Mouse (Mus musculus) heart, adult 9 months (tissue): ENCODE measurements around the gene Mrpl10.
A peak's percentile ranks its signal among the peaks of the same experiment; 100 is the strongest.

ENCODE experiments used
- DNase-seq, 2 experiments: peaks; one replicate each; pipeline ENCODE4 v3.0.0; 2022; ENCODE audit warnings: low spot score in 2 of 2

The Mrpl10 gene

DNA sequence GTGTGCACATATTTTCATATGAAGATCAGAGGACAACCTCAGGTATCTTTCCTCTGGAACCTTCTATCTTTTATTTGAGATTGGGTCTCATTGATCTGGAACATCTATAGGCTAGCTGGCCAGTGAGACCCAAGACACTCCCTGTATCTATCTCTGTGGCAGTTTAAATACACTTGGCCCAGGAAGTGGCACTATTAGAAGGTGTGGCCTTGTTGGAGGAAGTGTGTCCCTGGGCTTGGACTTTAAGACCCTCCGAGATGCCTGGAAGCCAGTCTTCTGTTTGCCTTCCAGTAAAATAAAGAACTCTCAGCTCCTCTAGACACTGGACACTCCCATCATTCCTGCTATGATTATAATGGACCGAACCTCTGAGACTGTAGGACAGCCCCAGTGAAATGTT lies 28.4 kb downstream of the Mrpl10 start:
- no peak for DNase-seq

DNA sequence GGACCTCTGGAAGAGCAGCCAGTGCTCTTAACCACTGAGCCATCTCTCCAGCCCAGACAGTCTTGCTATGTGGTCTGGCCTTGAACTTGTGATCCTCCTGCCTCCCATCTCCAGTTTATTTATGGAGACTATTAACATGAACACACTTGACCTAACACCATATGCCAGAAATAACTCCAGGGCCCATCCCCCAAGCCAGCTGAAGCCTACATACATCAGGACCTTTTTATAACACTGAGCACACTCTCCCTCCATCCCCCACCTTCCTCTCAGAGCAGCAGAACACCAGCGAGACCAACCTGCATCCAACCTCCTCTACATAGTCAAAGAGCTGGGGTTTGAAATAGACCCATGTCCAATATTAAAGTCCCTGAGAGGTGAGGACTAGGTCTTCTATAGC lies 29.8 kb downstream of the Mrpl10 start:
- DNase-seq = peak; percentile 23 to 25

DNA sequence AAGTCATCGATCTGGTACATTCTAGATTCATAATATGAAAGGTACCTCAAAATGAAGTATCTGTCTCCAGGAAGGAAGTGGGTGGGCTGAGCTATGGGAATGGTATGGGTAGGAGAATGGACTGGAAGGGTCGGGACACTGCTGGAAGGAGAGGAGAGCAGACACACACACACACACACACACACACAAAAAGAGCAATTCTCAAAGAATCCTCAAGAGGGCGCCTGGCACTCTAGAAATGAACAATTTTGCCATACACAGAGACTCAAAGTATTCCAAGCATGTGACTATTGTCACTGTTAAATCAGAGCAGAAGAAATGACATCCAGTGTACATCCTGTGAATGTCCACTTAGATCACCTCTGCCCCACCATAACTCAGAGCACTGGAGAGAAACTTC lies 31.2 kb downstream of the Mrpl10 start:
- peak in 1 of 2 experiments; percentile 27 for DNase-seq

DNA sequence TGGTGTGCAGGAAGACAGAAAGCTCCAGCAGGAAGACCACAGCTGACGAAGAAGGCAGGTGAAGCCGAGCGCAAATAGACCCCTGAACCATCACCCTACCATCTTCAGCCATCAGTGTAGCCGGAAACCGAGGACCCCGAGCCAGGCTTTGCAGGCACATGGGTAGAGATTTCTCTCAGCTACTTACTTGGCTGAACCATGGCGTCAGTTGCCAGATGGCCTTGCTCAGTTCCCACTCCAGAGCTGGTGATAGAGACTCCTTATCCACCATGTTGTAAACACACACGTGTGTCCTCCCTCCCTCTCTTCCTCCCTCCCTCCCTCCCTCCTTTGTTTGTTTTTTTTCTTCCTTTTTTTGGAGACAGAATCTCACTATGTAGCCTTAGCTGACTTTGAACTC lies 32.9 kb downstream of the Mrpl10 start:
- no peak for DNase-seq

DNA sequence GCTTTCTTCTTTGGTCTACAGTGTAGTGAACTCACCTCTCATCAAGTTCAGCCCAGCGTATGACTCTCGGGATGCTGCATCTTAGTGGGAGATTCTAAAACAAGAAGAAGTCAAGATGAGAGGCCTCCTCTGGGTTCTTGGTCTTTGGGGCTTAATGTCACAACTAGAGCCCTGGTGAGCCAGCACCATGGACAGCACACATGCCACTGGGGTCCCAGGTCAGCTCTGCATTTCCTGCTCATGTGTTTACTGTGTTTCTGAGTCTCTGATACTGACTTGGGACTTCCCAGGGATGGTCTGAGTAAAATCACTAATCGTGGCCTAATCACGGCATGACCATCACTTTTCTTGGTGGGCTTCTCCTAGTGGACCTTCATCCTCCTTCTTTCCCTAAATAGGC lies 37.4 kb downstream of the Mrpl10 start:
- no peak for DNase-seq

DNA sequence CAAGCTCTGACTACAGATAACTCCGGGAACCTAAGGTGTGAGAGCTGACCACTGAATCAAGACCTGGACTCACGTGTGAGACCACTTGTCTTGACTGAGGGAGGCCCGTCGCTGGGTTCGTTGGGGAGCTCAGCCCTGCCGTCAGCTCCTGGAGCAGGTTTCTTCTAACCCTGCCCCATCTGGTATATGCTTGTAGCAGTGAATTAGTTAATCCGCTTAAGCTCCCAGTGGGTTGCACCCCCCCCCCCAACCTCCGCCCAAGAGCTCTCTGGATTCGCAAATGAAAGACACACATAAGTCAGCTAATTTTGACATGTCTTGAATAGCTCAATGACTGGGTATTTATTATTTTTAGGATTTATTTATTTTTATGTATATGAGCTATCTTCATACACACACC lies 38.9 kb downstream of the Mrpl10 start:
- no peak for DNase-seq

DNA sequence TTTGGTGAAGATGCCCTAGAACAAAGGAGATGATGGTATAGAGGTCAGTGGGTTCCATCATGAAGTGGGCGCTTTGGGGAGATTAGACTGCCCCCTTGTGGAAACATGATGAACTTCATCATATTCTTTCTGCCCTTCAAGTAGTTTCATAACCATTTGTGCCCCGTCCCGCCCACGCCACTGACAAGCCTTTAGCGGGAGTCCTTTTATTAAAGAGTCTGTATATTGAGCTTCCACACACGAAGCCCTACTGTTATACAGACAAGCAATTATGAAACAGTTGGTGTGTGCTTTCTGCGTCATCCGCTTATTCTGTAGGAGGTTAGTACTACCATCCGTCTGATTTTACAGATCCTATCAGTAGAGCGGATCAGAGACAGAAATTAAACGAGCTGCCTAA lies 41.6 kb downstream of the Mrpl10 start:
- DNase-seq = peak in 1 of 2 experiments; percentile 43

DNA sequence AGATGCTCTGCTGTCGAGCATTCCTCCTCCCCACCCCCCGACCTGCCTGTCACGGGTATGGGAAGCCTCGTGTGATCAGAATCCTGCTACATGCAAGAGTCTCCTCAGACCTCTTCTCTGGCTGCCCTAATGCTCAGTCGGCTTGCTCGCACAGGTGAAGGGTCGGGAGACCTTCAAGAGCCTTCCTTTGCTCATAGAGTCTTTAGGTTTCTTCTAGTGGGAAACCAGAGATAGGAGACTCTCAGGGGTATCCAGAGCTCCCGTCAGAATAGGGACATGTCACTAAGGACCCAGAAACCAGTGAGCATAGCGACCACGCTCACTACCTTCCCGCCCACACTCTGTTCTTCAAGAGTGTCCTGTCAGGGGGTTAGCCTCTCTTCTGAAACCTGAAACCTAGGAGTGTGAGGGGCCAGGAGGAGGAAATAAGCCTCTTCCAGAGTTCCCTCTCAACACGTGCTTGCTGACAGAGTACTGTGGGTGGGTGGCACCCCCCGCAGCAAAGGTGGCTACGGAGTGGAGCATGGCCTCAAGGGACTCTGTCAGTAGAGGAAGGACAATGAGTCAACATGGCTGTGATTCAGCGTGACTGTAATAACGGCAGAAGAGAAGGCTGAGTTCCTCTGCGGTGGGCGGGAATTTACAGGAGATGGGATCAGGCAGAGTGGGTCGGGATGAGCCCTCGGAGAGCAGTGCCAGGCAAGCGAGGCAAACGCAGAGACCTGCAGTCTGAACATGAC lies 42.2 kb downstream of the Mrpl10 start:
- no peak for DNase-seq

DNA sequence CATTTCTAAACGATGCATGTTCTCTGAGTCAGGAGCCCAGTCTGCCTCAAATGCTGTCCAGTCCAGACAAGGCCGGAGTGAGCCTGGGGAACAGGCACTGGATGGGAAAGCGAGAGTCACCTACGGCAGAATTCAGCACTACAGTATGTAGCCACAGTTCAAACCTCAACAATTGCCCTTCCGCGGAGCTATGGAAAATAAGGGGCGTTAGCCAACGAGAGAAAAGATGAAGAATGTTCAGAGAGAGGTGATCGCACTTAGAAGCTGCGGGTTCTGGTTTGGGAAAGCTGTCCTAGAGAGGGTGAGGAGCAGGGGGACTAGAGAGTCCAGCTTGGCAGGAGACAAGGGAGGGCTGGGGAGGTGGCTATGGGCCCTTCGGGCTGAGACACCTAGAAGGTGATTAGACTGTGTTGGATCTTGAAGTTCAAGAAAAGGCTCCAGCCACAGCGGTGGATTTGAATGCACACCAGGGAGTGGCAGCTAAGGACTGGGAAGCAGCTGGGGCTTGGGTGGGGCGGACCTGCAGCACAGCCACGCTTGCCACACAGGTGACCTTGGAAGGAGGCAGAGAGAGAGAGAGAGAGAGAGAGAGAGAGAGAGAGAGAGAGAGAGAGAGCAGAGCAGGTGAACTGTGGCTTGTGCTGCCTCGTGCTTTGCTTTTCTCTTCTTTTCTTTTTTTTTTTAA lies 43.6 kb downstream of the Mrpl10 start:
- DNase-seq = no peak

DNA sequence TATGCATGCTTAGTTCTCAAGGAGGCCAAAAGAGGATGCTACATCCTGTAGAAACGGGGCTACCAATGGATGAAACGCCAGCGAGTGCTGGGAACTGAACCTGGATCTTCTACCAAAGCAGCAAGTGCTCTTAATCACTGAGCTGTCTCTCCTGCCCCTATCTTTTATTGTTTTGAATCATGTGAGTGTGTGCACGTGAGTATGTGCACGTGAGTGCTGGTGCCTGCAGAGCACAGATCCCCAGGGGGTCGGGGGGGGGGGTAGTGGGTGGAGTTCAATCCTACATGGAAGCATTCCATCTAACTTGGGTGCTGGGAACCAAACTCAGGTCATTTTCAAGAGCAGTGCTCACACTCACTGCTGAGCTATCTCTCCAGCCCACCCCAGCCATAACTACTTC lies 45.0 kb downstream of the Mrpl10 start:
- DNase-seq = no peak

DNA sequence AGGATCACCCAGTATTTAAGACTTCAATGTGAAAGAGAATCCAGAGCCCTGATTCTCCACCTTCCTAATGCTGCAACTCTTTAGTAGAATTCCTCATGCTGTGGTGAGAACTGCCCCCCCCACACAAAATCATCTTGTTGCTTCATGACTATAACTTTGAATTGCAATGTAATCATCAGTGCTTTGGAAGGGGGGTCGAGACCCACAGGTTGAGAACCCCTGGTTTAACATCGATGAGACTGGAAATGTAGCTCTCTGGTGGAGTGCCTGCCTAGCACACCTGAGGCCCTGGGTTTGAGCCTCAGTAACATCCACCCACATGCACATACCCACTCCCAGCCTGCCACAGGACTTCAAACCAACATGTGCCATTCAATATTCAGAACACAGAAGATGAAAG lies 53.2 kb downstream of the Mrpl10 start:
- no peak for DNase-seq

DNA sequence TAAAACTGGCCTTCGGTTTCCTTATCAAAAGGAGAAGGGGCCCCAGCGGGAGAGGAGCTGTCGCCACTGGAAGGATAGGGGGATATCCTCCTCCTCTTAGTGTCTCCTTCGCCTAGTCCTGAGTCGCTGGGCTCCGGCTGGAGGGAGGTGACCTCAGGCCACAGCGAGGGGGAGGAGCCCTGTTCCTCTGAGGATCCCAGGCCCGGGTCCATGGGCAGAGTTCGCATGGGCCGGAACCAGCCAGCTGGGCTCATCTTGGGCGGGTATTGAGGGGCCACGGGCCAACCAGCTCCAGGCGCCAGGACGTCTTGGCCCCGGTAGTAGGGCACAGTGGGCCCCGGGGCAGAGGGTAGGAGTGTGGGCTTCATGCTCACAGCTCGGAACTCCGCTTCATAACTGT lies 57.4 kb downstream of the Mrpl10 start:
- DNase-seq = peak; percentile 40 to 46
